Mouse (Mus musculus): Measurements from ENCODE around the gene Ctdspl.

Ctdspl gene

GRCm38 (mm10) chr9:118920798-118921515 is 5.3 kb upstream of the Ctdspl start:
- peak; percentile 76 to 79 for DNase-seq

DNA sequence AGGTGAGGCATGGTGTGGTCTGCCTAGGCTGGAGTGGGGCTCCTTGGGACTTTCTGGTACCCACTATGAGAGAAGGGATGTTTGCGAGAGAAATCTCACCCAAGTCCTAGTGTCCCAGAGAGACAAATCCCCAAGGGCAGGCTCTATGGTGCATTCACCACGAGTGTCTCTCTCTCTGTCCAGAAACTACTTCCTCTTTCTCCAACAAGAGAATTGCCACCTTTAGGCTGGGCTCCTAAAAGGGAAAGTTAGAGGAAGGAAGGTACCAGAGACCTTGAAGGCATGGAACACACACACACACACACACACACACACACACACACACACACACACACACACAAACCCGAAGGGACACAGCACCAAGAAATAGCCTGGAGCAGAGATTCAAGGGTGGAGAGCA is 4.3 kb upstream of the Ctdspl start:
- DNase-seq, result no peak

DNA sequence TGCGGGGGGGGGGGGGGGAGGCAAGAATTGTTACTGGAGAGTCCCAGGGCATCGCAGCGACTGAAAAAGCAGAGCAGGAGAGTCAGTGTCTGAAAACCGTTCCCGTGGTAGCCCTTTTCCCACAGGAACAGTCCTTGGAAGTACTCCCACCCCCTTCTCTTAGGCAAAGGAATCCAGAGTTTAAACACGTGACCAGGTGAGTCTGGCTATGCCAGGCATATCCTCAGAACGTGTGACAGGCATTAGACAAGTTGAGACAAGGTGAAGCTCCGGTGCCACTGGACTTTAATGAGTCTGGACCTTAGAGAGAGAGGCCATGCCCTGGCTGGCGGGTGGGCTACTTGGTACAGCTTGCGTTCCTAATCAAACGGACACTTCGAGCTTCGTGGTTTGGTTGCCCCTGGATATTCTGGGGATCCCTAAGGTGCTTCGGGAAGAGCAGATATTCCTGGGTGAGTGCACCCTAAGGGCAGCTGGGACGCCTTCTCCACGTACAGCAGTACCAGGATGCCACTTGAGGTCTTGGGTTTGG is 1.6 kb upstream of the Ctdspl start:
- peak in 1 of 2 experiments; percentile 21 for DNase-seq

GRCm38 (mm10) chr9:118925286-118926110 is 755 bp upstream of the Ctdspl start:
- peak; percentile 98 to 99 for DNase-seq

DNA sequence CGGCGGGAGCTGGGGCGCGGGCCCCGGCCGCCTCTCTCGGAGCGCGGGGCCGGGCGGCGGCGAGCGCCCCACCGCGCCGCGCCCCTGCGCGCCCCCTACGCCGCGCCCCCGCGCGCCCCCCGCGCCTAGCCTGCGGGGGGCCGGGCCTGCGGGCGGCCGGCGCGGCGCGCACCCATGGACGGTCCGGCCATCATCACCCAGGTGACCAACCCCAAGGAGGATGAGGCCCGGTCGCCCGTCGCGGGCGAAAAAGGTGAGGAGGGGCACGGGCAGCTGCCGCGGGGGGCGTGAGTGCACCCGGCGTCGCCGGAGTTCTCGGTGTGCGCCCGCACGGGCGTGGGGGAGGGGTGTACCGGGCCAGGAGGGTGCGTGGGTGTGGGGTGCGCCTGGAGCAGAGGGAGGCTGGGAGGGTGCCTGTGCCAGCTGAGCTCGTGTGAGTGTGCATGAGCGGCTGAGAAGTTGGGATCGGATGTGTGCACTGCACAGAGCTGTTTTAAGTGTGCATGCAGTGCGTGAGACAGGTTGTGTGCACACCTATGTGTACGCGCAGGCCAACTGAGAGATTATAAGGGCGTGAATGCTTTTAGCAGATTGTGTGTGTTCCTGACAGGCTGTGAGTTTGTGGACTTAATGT is 552 bp downstream of the Ctdspl start:
- DNase-seq, result peak; percentile 66 to 78

- peak; percentile 18 to 44 for DNase-seq
Measured at GRCm38 (mm10) chr9:118927501-118927900, 1.2 kb downstream of the Ctdspl start.

- DNase-seq, result peak in 1 of 2 experiments; percentile 10
Measured at GRCm38 (mm10) chr9:118928007-118928406, 1.8 kb downstream of the Ctdspl start.

DNA sequence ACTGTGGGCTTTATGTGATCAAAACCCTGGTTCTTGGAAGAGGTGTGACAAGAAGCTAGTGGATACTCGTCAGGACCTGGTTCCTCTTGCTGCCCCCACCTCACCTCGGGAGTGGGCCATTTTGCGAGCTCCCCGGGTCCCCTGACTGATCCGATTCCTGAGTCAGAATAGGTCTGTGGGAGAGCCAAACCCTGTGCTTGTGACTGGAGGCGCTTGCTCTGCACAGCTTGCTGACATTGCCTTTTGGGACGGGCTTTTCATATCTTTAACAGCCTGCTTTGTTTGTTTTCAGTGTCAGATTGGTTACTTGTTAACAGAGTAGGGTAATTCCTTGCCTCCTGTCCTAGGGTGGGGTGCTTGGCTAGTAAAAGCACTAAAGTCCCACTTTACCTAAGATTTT is 2.4 kb downstream of the Ctdspl start:
- no peak for DNase-seq

- DNase-seq, result no peak
Measured at GRCm38 (mm10) chr9:118930611-118931010, 4.4 kb downstream of the Ctdspl start.

GRCm38 (mm10) chr9:118933800-118934199 is 7.5 kb downstream of the Ctdspl start:
- no peak for DNase-seq

DNA sequence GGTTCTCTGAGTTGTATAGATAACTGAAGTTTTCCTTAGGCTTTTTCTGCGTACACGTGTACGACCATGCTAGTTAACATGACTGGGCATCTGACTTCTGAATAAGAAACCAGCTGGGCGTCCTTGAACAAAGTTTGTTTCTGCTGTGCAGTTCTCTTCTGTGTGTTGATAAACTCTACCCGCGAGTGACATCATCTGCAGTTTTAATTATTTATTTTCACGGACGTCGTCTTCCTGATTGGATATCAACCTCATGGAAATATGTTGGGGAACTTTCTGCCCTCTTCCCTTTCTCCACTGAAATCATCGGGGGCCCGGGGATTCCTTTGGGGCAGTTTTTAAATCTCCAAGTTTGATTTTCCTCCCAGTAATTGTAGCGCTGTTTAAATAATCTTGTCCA is 8.1 kb downstream of the Ctdspl start:
- DNase-seq, result no peak

DNA sequence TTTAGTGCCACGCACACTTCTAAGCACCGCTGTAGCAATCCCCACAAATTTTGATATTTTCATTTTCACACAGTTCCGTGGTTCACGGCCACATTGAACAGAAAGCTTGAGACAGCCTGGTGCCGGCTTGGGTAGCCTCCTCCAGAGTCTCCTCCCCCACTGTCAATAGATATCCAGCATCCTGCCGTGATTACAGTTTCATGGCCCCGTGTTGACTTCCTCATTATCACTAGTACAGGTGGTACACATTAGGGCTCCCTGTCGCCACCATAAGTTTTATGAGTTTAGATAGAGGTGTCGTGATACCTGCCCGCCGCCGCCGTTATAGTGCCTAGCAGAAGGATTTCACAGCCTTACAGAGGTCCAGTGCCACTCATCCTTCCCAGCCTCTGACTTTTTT is 8.8 kb downstream of the Ctdspl start:
- DNase-seq, result no peak

- DNase-seq, result no peak
Measured at GRCm38 (mm10) chr9:118936071-118936470, 9.8 kb downstream of the Ctdspl start.

GRCm38 (mm10) chr9:118937515-118937914 is 11.3 kb downstream of the Ctdspl start:
- DNase-seq, result no peak

DNA sequence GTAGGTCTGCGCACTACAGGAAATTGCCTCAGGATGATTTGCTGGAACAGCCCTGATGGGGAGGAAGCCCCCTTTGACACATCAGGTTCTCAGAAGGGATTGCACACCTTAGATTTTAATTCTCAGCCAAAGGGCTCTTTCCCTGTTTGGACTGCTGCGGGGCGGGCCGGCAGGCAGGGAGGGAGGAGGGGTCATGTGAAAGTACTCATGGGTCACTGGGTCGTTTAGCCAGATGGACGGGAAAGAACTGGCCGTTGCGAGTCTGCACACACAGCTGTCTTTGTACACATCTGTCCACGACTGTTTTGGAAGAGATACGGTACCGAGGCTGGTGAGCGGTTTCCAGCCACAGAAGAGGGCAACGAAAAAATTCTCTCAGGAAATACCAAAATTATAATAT is 13.2 kb downstream of the Ctdspl start:
- no peak for DNase-seq

GRCm38 (mm10) chr9:118939831-118940230 is 13.6 kb downstream of the Ctdspl start:
- DNase-seq, result no peak

GRCm38 (mm10) chr9:118940591-118941207 is 14.4 kb downstream of the Ctdspl start:
- no peak for DNase-seq

GRCm38 (mm10) chr9:118942030-118942429 is 15.8 kb downstream of the Ctdspl start:
- no peak for DNase-seq

DNA sequence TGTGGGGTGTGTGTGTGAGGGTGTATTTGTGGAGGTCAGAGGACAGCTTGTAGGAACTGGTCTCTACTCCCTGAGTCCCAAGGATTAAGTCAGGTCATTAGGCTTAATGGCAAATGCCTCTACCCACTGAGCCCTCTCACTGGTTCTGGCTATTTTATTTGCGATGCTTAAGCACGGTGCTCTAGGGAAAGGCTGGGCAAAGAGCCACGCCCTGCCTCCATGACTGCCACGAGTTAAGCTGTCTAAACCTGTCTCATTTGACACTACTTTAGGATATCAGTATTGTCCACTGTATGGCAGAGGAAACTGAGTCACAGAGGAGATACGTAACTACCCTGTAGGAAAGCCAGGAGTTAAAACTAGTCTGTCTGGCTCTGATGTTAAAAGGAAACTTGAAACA is 17.7 kb downstream of the Ctdspl start:
- no peak for DNase-seq

- no peak for DNase-seq
Measured at GRCm38 (mm10) chr9:118944388-118944787, 18.1 kb downstream of the Ctdspl start.

GRCm38 (mm10) chr9:118948486-118948885 is 22.2 kb downstream of the Ctdspl start:
- DNase-seq, result no peak

- no peak for DNase-seq
Measured at GRCm38 (mm10) chr9:118949124-118949523, 22.9 kb downstream of the Ctdspl start.

- DNase-seq, result no peak
Measured at GRCm38 (mm10) chr9:118949654-118950053, 23.4 kb downstream of the Ctdspl start.
